Mouse (Mus musculus) lung, adult 2 months (tissue): ENCODE measurements around the gene Afmid. TPM values are rescaled to one million over a fixed set of nuclear protein-coding genes. Genes with fewer than 3 reads are reported as not detected.
A peak's percentile ranks its signal among the peaks of the same experiment; 100 is the strongest.

ENCODE experiments used
- DNase-seq: peaks from one replicate; pipeline ENCODE4 v3.0.0; 2022
- H3K4me1 ChIP-seq: fragments of 200-500 bp; 2 replicates; pipeline ENCODE4 v1.6.1; 2011; ENCODE audit warnings: low read length; ENCODE audit not compliant: control insufficient read depth, insufficient read depth
- H3K4me3 ChIP-seq: fragments of 200-500 bp; replicated peaks from 2 replicates; pipeline ENCODE3; 2011; ENCODE audit warnings: low read depth, mild to moderate bottlenecking, control low read depth, low read length; ENCODE audit errors: extremely low read depth
- CTCF ChIP-seq: fragments of 200-500 bp; IDR thresholded peaks from 2 replicates; pipeline ENCODE4 v1.5.1; 2011; ENCODE audit warnings: mild to moderate bottlenecking, low read length, control low read depth; ENCODE audit not compliant: insufficient read depth
- POLR2A ChIP-seq: fragments of 200-500 bp; IDR thresholded peaks from 2 replicates; pipeline ENCODE4 v1.6.1; 2011; ENCODE audit warnings: low read depth, mild to moderate bottlenecking, control low read depth, low read length, borderline replicate concordance; ENCODE audit errors: extremely low read depth
- WGBS: fragments of 180-500 bp; shearing (Covaris S2); methylation state at CpG from one replicate; pipeline ENCODE4 v1.1.7; 2018; 5-methylcytosine and 5-hydroxymethylcytosine counted together
- polyA plus RNA-seq: library from polyadenylated mRNA; depleted of rRNA; stranded (reverse); fragments of >200 nt; gene quantifications from 2 replicates; pipeline ENCODE4 v1.2.3, GENCODE M21; 2012

Gene Afmid
- polyA plus RNA-seq, 1 experiment = 6.0 TPM

DNA sequence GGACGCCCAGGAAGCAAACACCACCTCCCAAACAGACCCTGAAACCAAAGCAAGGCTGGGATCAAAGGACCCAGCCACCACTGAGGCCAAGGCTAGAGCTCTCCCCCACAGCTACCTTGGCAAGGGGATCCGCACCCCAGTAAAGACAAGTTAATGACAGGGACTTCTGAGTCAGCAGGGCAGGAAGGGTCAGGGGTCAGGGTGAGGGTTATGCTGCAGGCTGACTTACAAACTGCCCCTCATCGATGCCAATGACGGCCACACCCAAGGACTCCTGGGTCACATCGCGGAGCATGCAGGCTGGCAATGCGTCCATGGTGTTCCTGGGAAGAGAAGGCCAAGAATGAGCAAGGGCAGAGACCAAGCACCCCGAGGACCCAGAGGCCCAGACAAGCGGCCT, 3.9 kb upstream of the Afmid start:
- TF ChIP-seq POLR2A (no peak), CTCF (no peak)
- no peak for DNase-seq
- 84% methylated on average over 9 of the region's 9 CpGs for WGBS
- Histone ChIP-seq H3K4me3 (no peak overlapping the region), H3K4me1 (peaks cover 20% of the 10 kb centered on the region)

DNA sequence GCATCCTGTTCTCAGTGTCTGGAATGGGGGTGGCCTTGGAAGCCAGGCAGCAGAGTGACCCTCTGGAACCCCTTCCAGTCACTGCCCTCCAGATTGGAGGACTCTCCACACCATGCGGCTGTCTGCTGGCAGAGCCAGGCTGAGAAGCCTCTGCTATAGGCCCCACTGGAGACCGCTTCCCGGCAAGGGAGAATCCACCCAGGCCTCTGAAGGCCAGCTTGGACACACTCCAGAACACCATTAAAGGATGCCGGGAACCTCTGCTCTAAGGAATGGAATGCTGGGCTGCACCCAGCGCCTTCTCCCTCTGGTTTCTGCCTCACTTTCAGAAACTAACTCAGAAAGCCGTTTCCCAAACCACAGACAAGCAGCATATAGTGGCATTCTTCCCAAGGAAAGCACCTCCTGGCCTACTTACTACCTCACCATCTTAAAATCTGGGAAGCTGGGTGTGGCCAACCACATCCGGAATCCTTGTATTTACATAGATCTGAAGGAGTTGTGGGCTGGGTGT, 2.9 kb upstream of the Afmid start:
- Histone ChIP-seq H3K4me3 (no peak overlapping the region), H3K4me1 (peaks cover 21% of the 10 kb centered on the region)
- TF ChIP-seq CTCF (no peak), POLR2A (no peak)
- WGBS = 16% methylated on average over 7 of the region's 7 CpGs
- no peak for DNase-seq

DNA sequence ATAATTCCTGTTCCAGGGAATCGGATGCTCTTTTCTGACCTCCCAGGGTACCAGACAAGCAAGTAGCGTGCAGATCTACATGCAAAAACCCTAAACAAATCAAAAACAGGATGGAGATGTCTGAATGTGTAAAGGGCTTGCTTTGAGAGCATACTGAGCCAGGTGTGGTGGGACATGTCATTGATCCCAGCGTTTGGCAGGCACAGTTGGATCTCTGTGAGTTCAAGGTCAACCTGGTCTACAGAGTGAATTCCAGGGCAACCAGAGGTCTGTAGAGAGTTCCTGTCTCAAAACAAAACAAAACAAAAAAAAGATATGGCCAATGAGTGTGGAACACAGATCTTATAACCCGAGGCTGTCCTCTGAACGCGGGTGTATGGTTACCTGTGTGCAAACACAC, 2.3 kb upstream of the Afmid start:
- WGBS = 78% methylated on average over 6 of the region's 6 CpGs
- no peak for TF ChIP-seq CTCF
- no peak for TF ChIP-seq POLR2A
- H3K4me3 ChIP-seq = no peak overlapping the region
- DNase-seq = no peak
- peaks cover 23% of the 10 kb centered on the region for H3K4me1 ChIP-seq

DNA sequence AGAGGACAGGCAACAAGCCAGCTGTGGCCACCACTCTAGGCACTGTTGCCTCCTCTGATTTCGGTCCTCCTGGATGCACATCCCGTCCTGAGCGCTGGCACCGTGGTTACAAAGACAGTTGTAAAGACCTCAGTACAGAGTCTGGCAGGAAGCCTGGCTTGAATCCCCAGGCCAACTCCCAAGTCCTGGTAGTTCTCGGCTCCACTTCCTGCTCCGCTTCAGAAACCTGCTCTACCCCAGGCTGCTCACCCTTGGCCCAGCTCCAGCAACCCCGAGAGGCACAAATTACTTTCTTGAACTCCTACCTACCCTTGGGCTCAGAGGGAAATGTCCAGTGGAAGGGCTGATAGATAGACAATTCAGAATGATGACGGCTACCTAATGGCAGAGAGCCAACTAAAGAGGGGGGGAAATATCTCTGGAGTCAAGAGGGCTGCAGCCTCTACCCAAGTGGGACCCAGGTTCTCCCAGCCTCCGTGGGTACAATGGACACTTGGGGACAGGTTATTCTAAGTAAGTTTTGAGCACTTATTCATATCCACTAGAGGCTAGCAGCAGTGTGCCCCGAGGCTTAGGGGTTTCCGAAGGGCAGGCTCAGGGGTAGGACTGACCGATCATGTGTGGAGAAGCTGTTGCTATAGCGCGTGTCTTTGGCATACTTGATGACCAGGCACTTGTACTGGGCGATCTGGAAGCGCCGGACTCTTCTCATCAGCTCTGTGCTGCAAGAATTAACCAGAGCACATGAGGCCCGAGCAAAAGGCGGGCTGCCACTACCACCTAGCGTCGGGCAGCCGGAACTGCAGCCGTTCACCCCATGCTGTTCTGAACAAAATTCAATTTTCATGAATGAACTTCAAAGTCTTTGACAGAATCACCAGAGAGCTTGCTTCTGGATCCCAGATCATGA, 1.4 kb upstream of the Afmid start:
- Histone ChIP-seq H3K4me1 (peaks cover 29% of the 10 kb centered on the region), H3K4me3 (no peak overlapping the region)
- peak; percentile 81 for DNase-seq
- 4% methylated on average over 23 of the region's 23 CpGs for WGBS
- TF ChIP-seq POLR2A = no peak
- TF ChIP-seq CTCF = peak; percentile 93

DNA sequence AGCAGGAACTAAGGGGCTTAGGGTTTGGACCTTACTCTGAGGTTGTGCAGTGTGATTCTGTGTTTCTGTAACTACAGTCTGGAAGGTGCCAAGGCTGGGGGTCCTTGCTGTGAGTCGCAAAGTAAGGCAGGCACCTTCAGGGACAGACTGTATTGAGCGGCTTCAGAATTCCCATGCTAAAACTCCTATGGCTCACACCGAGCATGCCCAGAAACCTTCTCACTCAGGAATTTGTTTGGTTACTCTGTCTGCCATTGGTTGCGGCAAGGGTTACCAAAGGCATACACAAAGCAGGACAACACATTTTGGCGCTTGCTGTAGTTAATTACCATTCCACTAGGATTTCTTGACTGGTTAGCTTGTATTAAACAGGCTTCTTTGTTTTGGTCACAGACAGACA, 440 bp downstream of the Afmid start:
- WGBS = 27% methylated on average over 5 of the region's 5 CpGs
- no peak overlapping the region for H3K4me3 ChIP-seq
- peaks cover 33% of the 10 kb centered on the region for H3K4me1 ChIP-seq
- no peak for DNase-seq
- TF ChIP-seq POLR2A (no peak), CTCF (no peak)

DNA sequence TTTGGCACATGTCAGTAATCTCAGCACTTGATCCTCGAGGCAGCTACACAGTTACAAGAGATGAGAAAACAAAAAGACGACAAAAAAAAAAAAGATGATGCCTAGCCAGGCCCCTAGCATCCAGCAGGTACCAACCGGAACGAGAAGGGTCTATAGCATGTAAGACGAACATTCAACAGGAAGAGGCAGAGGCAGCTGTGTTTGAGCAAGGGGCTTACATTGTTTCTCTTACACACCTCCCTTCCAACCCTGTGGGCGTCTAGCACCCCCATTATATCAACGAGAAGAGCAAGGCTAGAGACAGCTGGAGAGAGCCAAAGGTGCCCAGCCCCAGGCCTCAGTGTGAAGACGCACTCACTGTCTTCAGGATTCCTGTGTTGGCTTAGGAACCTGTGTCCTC, 1.2 kb downstream of the Afmid start:
- no peak overlapping the region for H3K4me3 ChIP-seq

DNA sequence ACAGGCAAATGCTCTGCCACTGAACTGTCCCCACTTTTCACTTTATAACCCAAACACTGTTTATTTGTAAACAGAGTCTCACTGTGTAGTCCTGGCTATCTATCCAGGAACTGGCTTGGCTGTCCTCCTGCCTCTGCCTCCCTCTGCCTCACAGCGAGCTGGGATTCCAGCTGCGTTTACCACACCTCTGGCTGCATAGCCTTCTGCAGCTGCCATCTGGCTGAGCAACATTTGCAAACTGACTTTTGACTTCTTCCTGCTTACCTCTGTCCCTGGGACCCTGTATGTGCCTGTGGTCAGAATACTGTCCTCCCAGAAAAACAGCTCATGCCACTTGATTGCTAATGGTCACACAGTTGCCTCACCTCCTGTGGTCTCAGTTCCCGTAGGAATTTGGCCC, 1.7 kb downstream of the Afmid start:
- whole genome bisulfite sequencing = 31% methylated on average over 3 of the region's 3 CpGs
- TF ChIP-seq CTCF (no peak), POLR2A (no peak)

More for the DNA sequence above, 1.2 kb downstream of the Afmid start:
- no peak for TF ChIP-seq POLR2A
- no peak for TF ChIP-seq CTCF
- H3K4me1 ChIP-seq = peaks cover 33% of the 10 kb centered on the region
- no peak for DNase-seq
- 45% methylated on average over 8 of the region's 8 CpGs for WGBS

DNA sequence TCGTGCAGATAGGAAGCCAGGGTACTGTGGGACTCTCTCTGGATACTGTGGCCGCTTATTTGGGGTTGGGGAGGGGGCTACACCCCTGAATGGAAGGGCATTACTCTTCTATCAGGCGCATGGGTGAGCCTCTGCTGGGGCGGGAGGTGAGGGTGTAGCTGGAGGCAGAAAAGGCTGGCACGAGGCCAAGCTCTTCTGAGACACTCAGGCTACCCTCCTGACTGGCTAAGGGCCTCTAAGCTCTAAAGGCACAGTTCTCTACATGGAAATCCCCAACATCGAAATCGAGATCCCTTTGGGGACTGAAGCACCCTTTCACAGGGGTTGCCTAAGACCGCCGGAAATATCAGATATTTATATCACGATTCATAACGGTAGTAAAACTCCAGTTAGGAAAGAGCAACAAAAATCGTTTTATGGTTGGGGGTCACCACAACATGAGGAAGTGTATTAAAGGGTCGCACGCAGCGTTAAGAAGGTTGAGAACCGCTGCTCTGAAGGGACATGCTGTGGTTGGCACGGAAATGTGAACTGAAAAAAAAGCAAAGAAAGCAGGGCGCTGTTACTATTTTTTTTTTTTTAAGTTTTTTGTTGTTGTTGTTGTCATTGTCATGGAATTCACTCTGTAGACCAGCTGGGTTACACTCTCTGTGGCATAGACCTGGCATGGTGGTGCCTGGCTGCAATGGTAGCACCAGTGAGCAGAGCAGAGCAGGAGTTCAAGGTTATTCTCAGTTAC, 2.6 kb downstream of the Afmid start:
- no peak for DNase-seq
- peaks cover 24% of the 10 kb centered on the region for H3K4me1 ChIP-seq
- WGBS = 34% methylated on average over 18 of the region's 18 CpGs
- TF ChIP-seq CTCF = no peak
- no peak for TF ChIP-seq POLR2A
- H3K4me3 ChIP-seq = no peak overlapping the region

More for the DNA sequence above, 1.7 kb downstream of the Afmid start:
- Histone ChIP-seq H3K4me3 (no peak overlapping the region), H3K4me1 (peaks cover 33% of the 10 kb centered on the region)
- no peak for DNase-seq

DNA sequence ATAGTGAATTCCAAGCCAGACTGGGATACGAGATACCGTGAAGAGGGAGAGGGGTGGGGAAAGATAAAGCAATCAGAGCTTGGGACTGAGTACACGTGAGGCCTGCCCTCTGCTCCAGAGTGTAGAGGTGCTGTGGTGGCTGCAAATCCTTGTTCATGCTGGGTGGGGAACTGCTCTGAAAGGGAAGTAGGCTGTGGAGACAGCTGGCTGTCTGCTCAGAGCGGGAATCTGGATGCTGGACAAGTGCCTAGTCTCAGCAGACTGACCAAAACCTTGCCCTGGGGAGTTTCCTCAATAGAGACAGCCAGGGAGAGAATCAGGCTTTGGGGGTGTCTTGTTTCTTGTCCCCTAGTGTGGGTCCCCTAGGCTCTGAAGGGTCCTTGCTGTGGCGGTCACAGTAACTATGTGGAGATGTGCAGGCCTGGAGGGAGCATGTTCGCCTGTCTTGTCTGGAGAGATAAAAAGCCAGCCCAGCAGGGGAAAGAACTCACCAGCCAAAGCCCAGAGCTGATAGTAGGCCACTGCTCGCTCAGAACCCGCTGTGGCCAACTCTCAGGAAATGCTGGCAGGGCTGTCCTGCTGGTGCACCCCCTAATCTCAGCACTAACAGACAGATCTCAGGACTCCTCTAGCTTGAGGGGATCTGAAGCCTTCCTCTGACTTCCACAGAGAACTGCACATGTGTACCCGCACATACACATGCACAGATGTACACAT, 3.3 kb downstream of the Afmid start:
- WGBS = 32% methylated on average over 9 of the region's 9 CpGs

More for the DNA sequence above, 3.3 kb downstream of the Afmid start:
- H3K4me1 ChIP-seq = peaks cover 21% of the 10 kb centered on the region
- TF ChIP-seq POLR2A = no peak
- no peak for TF ChIP-seq CTCF
- no peak for DNase-seq
- H3K4me3 ChIP-seq = no peak overlapping the region
